Mouse (Mus musculus) CH12.LX (cell line): ENCODE results near the gene Hdac9.

Source experiments
- CHD1 ChIP-seq: IDR thresholded peaks from 2 replicates; pipeline ENCODE4 v1.6.1; 2012; ENCODE audit warnings: low read depth, low read length, improper control_type of control experiment, inconsistent platforms
- CTCF ChIP-seq, 2 experiments: IDR thresholded peaks in 1 of 2; conservative IDR thresholded peaks in 1 of 2; 2 replicates each; pipeline ENCODE4 v1.5.1; 2011 to 2012; ENCODE audit warnings: low read depth in 2 of 2, low read length in 2 of 2, improper control_type of control experiment in 1 of 2, inconsistent platforms in 1 of 2, mild to moderate bottlenecking in 1 of 2, moderate library complexity in 1 of 2
- MEF2A ChIP-seq: IDR thresholded peaks from 2 replicates; pipeline ENCODE4 v1.6.1; 2014; ENCODE audit warnings: low read depth, mild to moderate bottlenecking, inconsistent platforms, low read length, improper control_type of control experiment, borderline replicate concordance
- SIN3A ChIP-seq: IDR thresholded peaks from 2 replicates; pipeline ENCODE4 v1.6.1; 2012; ENCODE audit warnings: low read length, improper control_type of control experiment, inconsistent platforms
- TBP ChIP-seq: conservative IDR thresholded peaks from 2 replicates; pipeline ENCODE4 v1.6.1; 2011; ENCODE audit warnings: low read depth, low read length, improper control_type of control experiment

GRCm38 (mm10) chr12:34688941-34689340 is 228.0 kb downstream of the Hdac9 start:
- TF ChIP-seq MEF2A = no peak
- no peak for TF ChIP-seq CHD1
- TF ChIP-seq TBP = no peak
- no peak for TF ChIP-seq CTCF (conservative IDR thresholded peaks at IDR 0.05 in 1 of 2, IDR thresholded peaks at IDR 0.05 in 1 of 2; ENCODE audit: low read depth in 2 of 2, low read length in 2 of 2)
- no peak for TF ChIP-seq SIN3A
